Mouse (Mus musculus): ENCODE data around the gene Ap1s2.

The Ap1s2 gene

DNA sequence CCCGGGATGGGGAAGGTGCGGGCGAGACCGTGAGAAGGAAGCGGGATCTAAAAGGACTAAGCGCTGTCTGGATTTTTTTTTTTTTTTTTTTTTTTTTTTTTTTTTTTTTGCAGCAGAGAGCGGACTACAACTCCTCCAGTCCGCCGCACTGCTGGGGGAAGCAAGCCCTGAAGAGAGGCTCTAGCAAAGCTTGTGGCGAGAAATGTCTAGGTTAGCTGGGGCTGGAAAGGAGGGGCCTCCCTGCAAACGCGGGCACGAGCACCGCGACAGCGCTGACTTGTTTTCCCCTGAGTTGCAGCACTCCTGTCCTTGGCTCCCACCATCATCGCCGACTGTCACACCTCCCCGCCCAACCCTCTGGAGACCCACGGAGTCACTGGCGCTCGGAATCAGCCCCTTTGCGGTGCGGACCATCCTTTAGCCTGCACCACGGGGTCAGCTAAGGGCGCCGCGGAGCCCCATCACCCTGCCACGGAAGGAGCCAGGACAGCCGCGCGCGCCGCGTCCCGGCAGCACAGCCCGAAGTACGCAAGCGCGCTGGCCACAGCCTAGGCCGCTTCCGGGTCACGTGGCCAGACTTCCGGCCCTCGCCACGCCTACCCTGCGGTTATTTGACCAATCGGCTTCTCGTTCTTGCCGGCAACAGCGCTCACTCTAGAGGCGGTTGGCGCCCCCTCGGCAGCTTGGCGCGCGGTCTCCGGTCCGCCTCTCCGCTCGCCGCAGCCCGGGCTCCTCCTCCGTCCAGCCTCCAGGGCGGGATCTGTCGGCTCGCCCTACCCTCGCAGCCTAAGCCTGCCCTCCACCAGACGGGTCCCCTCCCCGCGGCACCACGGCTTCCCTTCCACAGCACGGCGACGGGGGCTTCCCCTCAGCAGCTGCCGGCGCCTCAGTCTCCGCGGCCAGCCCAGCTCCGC is at the start of gene Ap1s2:
Gene Ap1s2 (plus strand): TSS at position 681 of the 914 bp plus-strand sequence.
- peak; percentile 87 for DNase-seq (ENCODE audit: extremely low spot score)

DNA sequence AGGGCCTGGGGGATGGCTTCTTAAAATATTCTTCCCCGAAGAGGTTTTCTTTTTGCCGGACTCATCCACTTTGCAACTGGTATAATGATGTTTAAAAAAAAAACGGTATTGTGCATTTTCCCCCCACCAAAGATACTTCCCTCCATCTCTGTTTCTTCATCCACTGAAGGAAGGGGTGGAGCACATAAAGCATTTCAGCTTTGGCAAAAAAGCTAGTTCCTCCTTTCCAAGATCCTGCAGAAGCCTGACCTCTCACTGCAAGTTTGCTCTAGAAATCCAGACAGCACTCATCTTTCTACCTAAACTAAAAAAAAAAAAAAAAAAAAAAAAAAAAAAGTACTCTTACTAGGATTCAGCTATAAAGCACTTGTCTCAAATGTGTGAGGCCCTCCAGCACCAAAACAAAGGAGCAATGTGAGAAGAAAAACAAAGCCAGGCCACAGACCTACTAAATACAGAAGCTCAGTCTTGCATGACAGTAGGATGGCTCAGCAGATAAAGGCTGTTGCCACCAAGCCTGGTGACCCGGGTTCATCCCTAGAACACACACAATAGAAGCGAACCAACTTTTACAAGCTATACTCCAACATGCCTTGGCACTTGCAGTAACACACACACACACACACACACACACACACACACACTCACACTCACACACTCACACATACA is 41.0 kb upstream of the Ap1s2 start:
- DNase-seq (ENCODE audit: extremely low spot score) = no peak

DNA sequence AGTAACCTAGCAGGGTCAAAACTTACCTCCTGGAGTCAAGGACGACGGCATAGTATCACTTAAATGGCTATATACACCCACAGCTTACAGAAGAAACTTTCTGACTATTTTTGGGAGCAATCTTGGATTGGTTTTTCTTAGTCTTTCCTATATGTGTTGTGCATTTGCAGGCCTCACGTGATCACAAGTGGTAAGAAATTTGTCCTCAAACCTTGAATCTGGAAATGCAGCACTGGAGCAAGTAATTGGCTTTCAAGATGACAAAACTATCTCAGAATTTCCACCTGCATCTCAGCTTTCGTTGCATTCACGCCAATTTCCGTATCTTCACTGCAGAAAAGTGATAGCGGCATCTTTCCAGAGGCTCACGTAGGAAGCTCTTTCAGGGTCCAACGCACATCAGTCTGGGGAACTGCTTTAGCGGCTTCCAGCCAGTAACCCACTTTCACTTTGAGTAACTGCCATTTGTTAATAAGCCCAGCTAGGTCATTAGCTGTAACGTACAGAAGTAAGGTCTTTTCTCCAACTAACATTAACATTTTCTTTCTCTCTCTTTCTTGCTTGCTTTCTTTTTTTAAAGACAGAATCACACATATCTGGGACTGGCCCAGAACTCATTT is 40.0 kb upstream of the Ap1s2 start:
- DNase-seq (ENCODE audit: extremely low spot score) = no peak

DNA sequence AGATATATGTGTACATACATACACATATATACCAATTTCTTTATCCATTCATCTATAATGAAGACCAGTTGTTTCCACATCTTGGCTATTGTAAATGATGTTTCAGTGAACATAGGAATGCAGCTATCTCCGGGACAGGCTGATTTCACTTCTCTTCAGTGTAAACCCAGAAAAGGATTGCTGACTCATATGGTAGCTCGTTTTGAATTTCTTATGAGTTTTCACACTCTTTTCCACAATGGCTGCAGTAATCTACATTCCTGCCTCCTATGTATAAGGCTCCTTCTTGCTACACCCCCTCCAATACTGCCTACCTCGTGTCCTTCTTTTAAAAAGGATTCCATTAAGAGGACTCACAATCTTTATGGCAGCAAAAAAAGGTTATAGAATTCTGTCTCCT is 32.9 kb upstream of the Ap1s2 start:
- DNase-seq (ENCODE audit: extremely low spot score) = no peak

DNA sequence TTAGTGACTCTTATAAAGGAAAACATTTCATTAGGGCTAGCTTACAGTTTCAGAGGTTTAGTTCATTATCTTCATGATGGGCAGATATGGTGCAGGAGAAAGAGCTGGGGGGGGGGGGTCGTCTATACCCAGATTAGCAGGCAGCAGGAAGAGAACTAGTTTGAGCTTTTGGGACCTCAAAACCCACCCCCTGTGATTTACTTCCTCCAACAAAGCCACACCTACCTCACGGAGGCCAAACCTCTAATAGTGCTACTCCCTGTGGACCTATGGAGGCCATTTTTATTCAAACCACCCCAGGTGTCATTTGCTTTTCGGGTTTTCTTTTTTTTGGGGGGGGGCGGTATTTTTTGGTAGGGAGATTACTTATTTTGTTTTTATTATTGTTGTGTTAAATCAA is 32.2 kb upstream of the Ap1s2 start:
- no peak for DNase-seq (ENCODE audit: extremely low spot score)

DNA sequence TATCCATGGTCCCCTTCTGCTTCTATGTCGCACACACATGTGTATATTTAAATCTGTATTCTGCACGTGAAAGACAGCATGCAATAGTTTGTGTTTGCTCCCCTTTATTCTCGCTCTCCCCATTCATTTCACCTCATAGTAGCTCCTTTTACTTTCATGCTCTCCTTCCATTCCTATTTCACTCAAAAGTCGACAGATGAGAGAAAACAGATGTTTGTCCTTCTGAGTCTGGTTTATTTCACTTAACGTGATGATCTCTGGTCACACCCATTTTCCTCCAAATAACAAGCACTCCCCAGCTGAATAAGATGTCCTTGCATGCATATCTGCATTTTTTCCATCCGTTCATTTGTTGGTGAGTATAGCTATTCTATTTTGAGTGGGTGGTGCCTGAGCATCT is 29.8 kb upstream of the Ap1s2 start:
- DNase-seq (ENCODE audit: extremely low spot score) = no peak

DNA sequence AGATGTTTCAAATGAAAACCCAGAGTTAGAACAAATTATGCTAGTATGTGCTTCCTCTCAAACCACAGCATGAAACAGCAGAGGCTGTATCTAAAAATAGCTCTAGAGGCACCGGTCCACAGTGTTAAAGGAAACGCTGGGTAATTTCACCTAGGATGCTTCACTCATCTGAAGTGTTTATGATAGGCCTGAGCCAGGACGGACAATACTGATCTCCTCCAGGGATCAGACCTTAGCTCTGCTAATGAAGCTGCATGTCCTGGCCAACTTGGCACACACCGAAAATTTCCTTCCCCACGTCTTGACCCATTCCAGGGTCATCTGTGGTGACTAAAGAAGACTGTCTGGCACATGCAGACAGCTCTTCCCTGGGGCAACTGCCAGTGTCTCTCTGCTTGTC is 29.4 kb upstream of the Ap1s2 start:
- DNase-seq (ENCODE audit: extremely low spot score) = no peak

DNA sequence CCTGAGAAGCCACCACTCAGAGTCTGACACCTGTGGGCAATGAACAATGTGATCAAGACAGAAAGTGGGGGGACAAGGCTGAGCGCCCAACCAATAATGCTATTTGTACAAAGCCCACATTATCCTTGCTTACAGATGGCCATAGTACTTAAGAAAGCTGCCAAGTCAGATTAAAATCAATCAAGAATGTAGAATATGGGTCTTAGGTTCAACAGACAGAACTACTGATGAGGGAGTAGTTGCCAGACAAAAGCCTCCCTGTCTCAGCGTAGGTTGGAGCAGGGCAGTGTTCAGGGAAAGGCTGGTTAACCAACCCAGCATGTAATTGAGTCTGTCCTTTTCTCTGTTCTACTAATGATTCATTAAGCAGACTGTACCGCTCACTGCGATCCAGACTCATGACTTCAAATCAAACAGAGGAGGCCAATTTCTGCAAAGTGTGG is 23.3 kb upstream of the Ap1s2 start:
- no peak for DNase-seq (ENCODE audit: extremely low spot score)

DNA sequence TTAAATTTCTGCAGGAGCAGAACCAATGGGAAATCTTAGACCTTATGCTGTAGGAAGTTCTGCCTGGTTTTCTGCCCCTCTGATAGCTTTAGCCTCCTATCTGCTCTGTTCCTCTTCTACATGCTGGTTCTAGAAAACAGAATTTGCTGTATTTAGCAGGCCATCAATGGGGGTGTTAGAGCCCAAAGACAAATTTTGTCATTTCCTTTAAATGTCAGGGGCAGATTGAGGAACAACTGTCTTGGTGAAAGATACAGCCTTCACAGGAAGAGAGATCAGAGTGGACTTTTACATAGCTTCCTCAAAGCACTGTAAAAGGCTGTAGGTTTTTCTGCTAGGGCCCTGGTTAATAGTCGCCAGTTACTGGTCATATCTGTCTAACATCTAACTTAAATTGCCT is 11.5 kb upstream of the Ap1s2 start:
- no peak for DNase-seq (ENCODE audit: extremely low spot score)

DNA sequence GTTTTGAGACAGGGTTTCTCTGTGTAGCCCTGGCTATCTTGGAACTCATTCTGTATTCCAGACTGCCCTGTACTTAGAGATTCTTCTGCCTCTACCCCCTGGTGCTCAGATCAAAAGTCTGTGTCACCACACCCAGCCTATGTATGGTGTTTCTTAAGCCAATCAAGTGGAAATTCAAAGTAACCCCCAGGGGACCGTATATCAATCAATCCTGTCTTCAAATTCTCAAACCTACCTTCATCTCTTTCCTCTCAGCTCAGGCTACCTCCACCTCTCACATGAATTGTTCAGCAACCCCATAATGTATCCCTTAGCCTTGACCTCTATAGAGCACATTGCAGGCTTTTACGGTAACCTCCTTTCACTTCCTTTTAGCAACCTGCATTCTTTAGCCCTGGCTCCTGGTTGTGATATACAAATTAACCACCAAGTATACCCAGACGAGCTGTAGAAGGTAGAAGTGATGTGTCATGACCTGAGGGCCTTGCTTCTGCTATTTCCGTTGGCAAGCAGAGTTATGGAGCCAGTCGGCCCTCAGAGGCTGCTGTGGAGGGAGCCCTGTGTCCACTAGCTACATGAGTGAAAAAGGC is 9.3 kb upstream of the Ap1s2 start:
- no peak for DNase-seq (ENCODE audit: extremely low spot score)

DNA sequence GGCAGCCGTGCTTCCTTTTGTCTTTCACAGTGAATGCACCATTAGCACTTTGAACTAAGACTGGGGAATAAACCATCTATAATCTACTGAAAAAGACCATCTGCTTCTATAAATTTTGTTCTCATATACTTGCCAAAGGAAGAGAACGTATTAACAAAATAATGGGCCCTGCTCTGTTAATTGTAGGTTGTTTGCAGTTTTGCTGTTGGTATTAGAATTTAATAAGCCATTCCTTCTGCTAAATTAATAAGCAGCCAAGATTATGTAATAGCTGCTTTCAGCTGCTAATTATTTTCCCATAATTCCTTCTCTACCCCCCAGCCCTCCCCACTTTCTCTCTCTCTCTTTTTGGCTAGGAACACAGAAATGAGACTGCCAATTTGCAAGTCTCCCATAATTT is 2.0 kb upstream of the Ap1s2 start:
- no peak for DNase-seq (ENCODE audit: extremely low spot score)

DNA sequence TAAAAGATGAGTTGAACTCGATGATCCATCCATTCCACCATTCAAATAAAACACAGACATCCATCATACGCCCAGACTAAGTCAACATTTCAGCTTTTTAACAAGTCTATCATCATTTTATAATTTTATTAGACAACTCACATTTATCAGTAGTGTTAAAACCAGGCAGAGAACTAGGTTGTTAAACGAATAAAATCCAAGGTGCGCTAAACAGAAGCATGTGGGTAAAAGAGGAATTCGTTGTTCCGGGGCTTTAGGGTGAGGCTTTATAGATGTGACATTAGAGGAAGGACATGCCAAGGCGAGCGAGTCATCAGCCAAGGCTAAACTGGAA is 847 bp upstream of the Ap1s2 start:
- DNase-seq (ENCODE audit: extremely low spot score) = peak; percentile 4

DNA sequence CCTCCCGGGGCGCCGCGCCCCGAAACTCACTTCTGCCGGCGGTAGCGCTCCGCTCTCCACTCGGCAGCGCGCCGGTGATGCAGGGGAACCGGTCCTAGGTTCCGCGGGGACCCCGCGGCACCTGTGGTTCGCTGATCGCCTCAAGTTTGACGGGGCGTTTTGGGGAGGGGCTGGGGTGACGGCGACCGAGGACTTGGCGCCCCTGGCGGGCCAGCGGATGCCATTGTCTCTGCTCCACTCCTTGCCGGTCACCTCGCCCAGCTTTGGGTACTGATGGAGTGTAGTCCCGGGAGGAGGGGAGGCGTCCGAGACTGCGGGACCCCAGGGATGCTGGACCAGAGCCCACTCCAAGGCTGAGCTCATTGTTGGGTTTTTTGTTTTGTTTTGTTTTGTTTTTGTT is 564 bp downstream of the Ap1s2 start:
- DNase-seq (ENCODE audit: extremely low spot score) = peak; percentile 58

DNA sequence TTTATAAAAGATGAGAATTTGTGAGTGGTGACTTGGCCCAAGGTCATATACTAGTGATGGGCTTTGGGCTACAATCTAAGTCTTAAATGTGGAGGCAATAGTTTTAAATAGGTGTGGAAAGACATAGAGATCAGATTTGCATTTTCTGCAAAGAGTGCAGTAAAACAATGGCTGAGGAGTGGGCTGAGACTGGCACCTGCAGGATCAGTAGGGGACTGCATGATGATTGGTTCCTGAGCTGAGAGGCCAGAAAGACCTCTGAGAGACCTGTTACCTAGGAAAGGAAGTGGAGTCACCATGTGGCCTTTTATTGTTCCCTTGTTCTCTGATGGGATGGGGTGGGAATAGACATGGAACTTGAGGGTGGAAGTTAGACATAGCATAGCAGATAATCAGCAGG is 4.0 kb downstream of the Ap1s2 start:
- DNase-seq (ENCODE audit: extremely low spot score) = peak; percentile 10

DNA sequence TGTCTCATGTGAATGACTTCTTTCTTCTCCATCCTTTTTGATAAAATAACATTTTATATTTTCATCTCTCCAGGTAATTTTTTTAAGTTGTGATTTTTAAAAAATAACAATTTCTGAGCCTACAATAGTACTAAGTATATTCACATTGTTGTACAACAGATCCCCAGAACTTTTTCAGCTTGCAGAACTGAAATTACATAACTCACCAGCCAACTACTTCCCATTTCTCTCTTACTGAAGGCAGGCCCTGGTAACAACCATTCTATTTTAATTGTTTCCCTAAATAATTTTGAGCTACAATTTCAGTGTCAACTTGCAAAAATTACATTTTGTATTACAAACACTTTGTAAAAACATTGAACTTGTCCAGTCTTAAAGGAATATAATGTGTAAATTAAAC is 20.7 kb downstream of the Ap1s2 start:
- no peak for DNase-seq (ENCODE audit: extremely low spot score)

DNA sequence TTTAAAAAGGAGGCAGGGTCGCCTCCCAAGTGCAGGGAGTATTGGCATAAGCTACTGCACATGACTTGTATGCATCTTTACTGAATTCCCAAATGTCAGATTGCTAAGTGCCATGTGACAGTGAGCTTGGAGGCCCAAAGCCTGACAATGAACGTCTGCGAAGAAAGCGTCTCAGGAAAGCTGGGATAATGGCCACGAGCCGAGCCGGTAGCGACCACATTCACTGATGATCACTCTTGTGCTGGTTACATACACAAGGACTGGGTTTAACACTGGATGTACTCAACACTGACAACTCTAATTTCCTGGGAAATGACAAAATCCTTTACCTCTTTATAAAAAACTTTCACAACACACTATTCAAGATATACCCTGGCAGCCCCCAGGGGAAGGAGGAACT is 25.9 kb downstream of the Ap1s2 start:
- DNase-seq (ENCODE audit: extremely low spot score) = no peak

DNA sequence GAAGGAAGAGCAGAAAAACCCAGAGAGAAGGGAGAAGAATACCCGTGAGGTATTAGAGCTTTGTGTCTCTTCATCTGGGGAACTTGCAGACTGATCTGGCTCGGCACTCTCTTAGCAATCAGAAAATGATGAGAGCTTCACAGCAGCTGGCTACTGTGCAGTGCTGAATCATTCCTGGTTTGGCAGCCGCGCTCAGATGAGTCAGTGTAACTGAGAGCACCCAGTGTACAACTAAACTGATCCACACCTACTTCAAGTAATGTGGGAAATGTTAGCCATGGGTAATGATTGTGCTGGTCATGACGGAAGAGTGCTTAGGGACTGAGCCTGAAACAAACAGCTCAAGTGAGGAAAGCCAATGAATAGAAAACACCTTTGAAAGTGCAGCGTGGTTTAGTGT is 29.8 kb downstream of the Ap1s2 start:
- no peak for DNase-seq (ENCODE audit: extremely low spot score)

DNA sequence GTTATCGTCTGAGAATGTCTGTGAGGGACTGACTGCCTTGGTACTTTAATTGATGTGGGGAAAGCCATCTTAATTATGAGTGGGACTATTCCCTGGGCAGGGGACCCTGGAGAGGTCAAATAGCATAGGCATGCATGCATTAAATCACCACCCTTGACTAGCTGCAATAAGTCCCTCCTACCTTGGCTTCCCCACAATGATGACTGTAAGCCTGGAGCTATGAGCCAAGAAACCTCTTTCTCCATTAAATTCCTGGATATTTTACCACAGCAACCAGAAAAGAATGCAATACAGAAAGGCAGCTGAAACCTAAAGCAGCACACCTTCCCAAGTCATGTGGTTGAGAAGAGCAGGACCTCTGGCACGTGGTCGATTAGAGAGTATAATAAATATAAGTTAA is 35.6 kb downstream of the Ap1s2 start:
- DNase-seq (ENCODE audit: extremely low spot score) = no peak

DNA sequence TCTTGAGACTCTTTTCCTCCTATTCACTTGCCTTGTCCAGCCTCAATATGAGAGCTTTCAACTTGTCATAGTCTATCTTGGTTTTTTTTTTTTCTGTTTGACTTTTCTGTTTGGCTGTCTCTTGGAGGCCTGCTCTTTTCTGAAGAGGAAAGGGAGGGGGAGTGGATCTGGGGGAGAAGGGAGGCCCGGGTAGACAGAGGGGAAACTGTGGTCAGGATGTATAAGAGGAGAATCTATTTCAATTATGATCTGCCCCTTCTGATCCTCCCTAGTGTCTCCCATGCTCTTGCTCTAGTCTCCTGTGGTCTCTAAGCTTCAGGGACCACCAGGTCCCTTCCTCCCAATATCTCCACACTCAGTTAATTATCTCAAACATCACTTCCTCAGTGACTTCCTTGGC is 42.8 kb downstream of the Ap1s2 start:
- no peak for DNase-seq (ENCODE audit: extremely low spot score)

DNA sequence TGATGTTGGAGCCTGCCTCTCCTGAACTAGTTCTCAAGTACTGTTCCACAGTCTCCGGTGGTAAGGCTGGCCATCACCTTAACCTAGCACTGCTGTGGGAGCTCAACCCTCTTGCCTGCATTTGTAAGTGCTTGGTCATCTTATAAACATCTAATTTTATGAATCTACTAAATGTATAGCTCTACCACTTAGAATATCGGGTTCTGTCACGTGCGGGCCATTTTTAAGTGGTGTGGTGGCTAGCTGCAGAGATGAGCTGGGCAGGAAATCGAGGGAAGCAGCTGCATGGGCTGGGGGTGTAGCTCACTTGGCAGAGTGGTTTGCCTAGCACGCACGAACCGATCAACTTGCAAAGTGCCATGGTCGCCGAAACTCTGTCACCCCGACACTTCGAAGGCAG is 48.6 kb downstream of the Ap1s2 start:
- DNase-seq (ENCODE audit: extremely low spot score) = no peak

DNA sequence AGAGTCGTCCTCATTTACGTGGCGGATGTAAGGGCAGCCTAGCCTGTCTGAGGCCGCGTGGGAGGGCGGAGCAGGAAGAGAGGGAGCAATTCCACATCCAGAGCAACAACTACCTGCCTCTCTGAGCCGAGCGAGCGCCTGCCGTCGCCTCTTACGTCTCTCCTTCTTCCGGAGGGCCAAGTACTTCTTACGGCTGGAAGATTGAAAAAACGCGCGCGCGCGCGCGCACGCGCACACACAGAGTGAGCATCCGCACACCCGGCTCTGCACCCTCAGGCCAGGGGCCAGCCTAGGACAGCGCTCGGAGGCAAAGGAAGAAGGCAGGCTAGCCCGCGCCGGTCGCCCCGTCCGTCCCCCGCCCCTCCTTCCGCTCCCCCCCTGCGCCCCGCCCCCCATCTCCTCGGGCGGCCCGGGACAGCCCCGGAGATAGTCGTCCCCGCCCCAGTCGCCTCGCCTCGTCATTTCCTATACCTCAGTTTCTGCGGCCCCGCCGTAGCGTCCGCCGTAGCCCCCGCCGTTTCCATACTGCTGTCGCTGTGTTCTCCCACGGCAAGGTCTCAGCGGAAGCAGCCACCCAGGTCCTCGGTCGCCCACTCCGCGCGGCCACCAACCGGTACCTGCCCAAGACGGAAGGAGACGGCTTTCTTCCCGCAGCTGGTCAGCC is 49.1 kb downstream of the Ap1s2 start:
- DNase-seq (ENCODE audit: extremely low spot score) = peak; percentile 76

DNA sequence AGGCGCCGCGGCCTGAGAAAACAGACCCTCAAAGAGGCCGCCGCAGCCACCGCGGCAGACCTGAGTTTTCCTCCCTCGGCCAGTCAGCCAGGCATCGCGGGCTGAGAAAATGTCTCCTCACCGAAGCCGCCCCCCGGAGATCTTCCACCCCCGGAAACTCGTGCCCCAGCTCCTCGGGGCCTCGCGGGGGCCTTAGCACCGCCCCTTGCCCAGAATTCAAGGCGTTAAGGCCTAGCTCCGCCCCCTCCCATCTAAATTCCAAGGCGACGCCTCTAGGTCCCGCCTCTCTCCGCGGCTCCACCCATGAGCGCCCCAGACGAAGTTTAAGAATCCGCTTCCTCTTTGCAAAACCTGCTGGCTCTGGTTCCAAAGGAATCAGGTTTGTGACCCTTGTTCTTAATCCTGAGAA is 49.7 kb downstream of the Ap1s2 start, which contains the start of gene Zrsr2:
Gene Zrsr2 (minus strand): TSS at position 195 of the 409 bp plus-strand sequence.
- peak; percentile 84 for DNase-seq (ENCODE audit: extremely low spot score)

All from embryo, embryonic 9.5 days (tissue).